Mouse (Mus musculus): ENCODE measurements around the gene Hist2h3b.

Gene Hist2h3b

GRCm38 (mm10) chr3:96299562-96299961, 31.1 kb downstream of the Hist2h3b start:
- DNase-seq (ENCODE audit: low spot score) = no peak

- DNase-seq (ENCODE audit: low spot score) = no peak
Observed at GRCm38 (mm10) chr3:96300706-96301529, 32.5 kb downstream of the Hist2h3b start.

- no peak for DNase-seq (ENCODE audit: low spot score)
Observed at GRCm38 (mm10) chr3:96302076-96302475, 33.6 kb downstream of the Hist2h3b start.

- no peak for DNase-seq (ENCODE audit: low spot score)
Observed at GRCm38 (mm10) chr3:96306506-96306905, 38.1 kb downstream of the Hist2h3b start.

GRCm38 (mm10) chr3:96309441-96309840, 41.0 kb downstream of the Hist2h3b start:
- no peak for DNase-seq (ENCODE audit: low spot score)

- DNase-seq (ENCODE audit: low spot score) = no peak
Observed at GRCm38 (mm10) chr3:96312341-96313098, 44.1 kb downstream of the Hist2h3b start.
